Mouse (Mus musculus) kidney, adult 11 months (tissue): ENCODE results near the gene Gucy2d.

Experiments used
- DNase-seq: peaks from one replicate; pipeline ENCODE4 v3.0.0; 2022

Gene Gucy2d

GRCm38 (mm10) chr7:98523813-98524361 is 83.7 kb downstream of the Gucy2d start:
- DNase-seq: peak; percentile 56

- DNase-seq: no peak
These were observed 84.2 kb downstream of the Gucy2d start for GRCm38 (mm10) chr7:98524401-98524800.

GRCm38 (mm10) chr7:98524869-98525699 is 84.9 kb downstream of the Gucy2d start:
- DNase-seq: peak; percentile 51
